Mouse (Mus musculus): ENCODE results near the gene Flad1.

Flad1 gene

GRCm38 (mm10) chr3:89395806-89396653, 15.6 kb downstream of the Flad1 start:
- peak; percentile 83 for DNase-seq (ENCODE audit: low read depth)

- no peak for DNase-seq (ENCODE audit: low read depth)
Observed at GRCm38 (mm10) chr3:89395419-89395805, 16.3 kb downstream of the Flad1 start.

GRCm38 (mm10) chr3:89394894-89395256, 16.8 kb downstream of the Flad1 start:
- no peak for DNase-seq (ENCODE audit: low read depth)

GRCm38 (mm10) chr3:89394006-89394893, 17.4 kb downstream of the Flad1 start, which contains the start of gene Zbtb7b:
Gene Zbtb7b, minus strand, starts transcription at chr3:89394776.
- DNase-seq (ENCODE audit: low read depth) = peak; percentile 80

- DNase-seq (ENCODE audit: low read depth) = peak; percentile 95
Observed at GRCm38 (mm10) chr3:89393605-89394004, 18.1 kb downstream of the Flad1 start.

GRCm38 (mm10) chr3:89392871-89393311, 18.8 kb downstream of the Flad1 start:
- DNase-seq (ENCODE audit: low read depth) = peak; percentile 60

GRCm38 (mm10) chr3:89391663-89392511, 19.8 kb downstream of the Flad1 start:
- peak; percentile 58 for DNase-seq (ENCODE audit: low read depth)

GRCm38 (mm10) chr3:89390699-89391662, 20.7 kb downstream of the Flad1 start:
- DNase-seq (ENCODE audit: low read depth) = peak; percentile 62

- no peak for DNase-seq (ENCODE audit: low read depth)
Observed at GRCm38 (mm10) chr3:89390111-89390515, 21.6 kb downstream of the Flad1 start.

GRCm38 (mm10) chr3:89388901-89389740, 22.5 kb downstream of the Flad1 start:
- peak; percentile 89 for DNase-seq (ENCODE audit: low read depth)

GRCm38 (mm10) chr3:89388134-89388881, 23.4 kb downstream of the Flad1 start:
- peak; percentile 57 for DNase-seq (ENCODE audit: low read depth)

GRCm38 (mm10) chr3:89387632-89388031, 24.0 kb downstream of the Flad1 start:
- no peak for DNase-seq (ENCODE audit: low read depth)

GRCm38 (mm10) chr3:89386438-89387420, 24.9 kb downstream of the Flad1 start:
- DNase-seq (ENCODE audit: low read depth) = peak; percentile 84

GRCm38 (mm10) chr3:89385451-89385850, 26.2 kb downstream of the Flad1 start:
- DNase-seq (ENCODE audit: low read depth) = peak; percentile 69

GRCm38 (mm10) chr3:89384331-89385076, 27.2 kb downstream of the Flad1 start:
- DNase-seq (ENCODE audit: low read depth) = peak; percentile 52

GRCm38 (mm10) chr3:89383651-89384255, 27.9 kb downstream of the Flad1 start:
- peak; percentile 56 for DNase-seq (ENCODE audit: low read depth)

Data from induced T-regulatory cell, adult 2 months (primary cell).